24 mouse cellular contexts compared by ENCODE assay signal in genomic region chr3:42201373-42201772, GRCm38 (mm10).
"Had no signal": no experiment of that assay in that cellular context is flagged by ENCODE, and none has a peak within 500 bp of the region (broad histone marks: within the 10 kb centered on the region; RNA-seq: fewer than 3 reads in every experiment).

No protein-coding gene starts in this region.

- H3K4me3 ChIP-seq: gastrocnemius, adult 2 months; heart, embryonic 10.5 days; heart, embryonic 12.5 days; hindbrain, embryonic 10.5 days; hindbrain, embryonic 12.5 days; intestine, embryonic 15.5 days; limb, embryonic 13.5 days; limb, embryonic 15.5 days had no signal

- H3K36me3 ChIP-seq: heart, embryonic 10.5 days; heart, embryonic 12.5 days; hindbrain, embryonic 10.5 days; hindbrain, embryonic 12.5 days; intestine, embryonic 15.5 days; limb, embryonic 13.5 days; limb, embryonic 15.5 days had no signal

- H3K9me3 ChIP-seq: heart, embryonic 10.5 days; heart, embryonic 12.5 days; hindbrain, embryonic 10.5 days; hindbrain, embryonic 12.5 days; intestine, embryonic 15.5 days; limb, embryonic 13.5 days; limb, embryonic 15.5 days had no signal

- H3K4me2 ChIP-seq: heart, embryonic 12.5 days; hindbrain, embryonic 12.5 days; hindbrain, embryonic 14.5 days; intestine, embryonic 15.5 days; limb, embryonic 13.5 days; limb, embryonic 15.5 days had no signal

- DNase-seq: gastrocnemius, adult 2 months; gastrocnemius, postnatal 10 days; gastrocnemius, postnatal 25 days; heart, postnatal 10 days; heart, postnatal 4 days; kidney, adult 18-20 months; kidney, adult 8-10 months; kidney, postnatal 10 days; kidney, postnatal 36 days; layer of hippocampus, adult 9-11 months; layer of hippocampus, postnatal 36 days; left cerebral cortex, postnatal 4 days had no signal

- ATAC-seq: forebrain, embryonic 16.5 days; hindbrain, embryonic 16.5 days; inflammation-experienced regulatory T-cells, adult 6 months; intestine, embryonic 15.5 days; intestine, postnatal 0 days had no signal

- H3K9ac ChIP-seq: heart, embryonic 12.5 days; hindbrain, embryonic 12.5 days; hindbrain, embryonic 14.5 days; intestine, embryonic 15.5 days; limb, embryonic 13.5 days; limb, embryonic 15.5 days had no signal

- H3K27ac ChIP-seq: gastrocnemius, adult 2 months; heart, embryonic 10.5 days; hindbrain, embryonic 10.5 days; hindbrain, embryonic 12.5 days; hindbrain, embryonic 14.5 days; intestine, embryonic 15.5 days; limb, embryonic 13.5 days; limb, embryonic 15.5 days had no signal

- H3K4me1 ChIP-seq: heart, embryonic 10.5 days; heart, embryonic 12.5 days; hindbrain, embryonic 10.5 days; hindbrain, embryonic 12.5 days; intestine, embryonic 15.5 days; limb, embryonic 13.5 days; limb, embryonic 15.5 days had no signal

- H3K27me3 ChIP-seq: heart, embryonic 12.5 days; hindbrain, embryonic 12.5 days; intestine, embryonic 15.5 days; limb, embryonic 13.5 days; limb, embryonic 15.5 days had no signal
